Mouse (Mus musculus): Measurements from ENCODE around the gene Mitf.

DNA sequence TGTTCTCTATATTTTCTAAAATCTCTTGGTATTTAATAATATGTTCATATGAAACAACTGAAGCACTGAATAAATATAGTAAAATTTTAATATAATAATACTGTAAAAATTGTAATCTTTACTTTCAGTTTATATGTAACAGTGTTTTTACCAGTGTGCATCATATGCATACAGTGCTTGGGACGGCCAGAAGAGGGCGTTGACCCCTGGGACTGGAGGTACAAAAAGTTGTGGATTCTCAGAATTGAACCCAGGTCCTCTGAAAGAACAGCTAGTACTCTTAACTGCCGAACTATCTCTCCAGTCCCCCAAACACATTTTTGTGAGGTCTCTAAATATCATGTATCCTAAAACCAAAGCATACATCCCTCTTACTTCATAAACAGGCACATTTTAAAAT, 179.6 kb downstream of the Mitf start:
- TF ChIP-seq POLR2A (IDR thresholded peaks at IDR 0.05; ENCODE audit: low read depth, low read length), result no peak
- no peak for TF ChIP-seq CTCF (IDR thresholded peaks at IDR 0.05; ENCODE audit: borderline replicate concordance, insufficient read depth, low read length)

Measured in embryonic fibroblast, embryonic 13.5 days (primary cell).